Mouse (Mus musculus) T-cell, adult 2 months (primary cell): ENCODE results near the gene Rfc2.

Experiments used
- DNase-seq: peaks from one replicate; pipeline ENCODE4 v3.0.0; 2022; ENCODE audit warnings: low spot score

Rfc2 gene

DNA sequence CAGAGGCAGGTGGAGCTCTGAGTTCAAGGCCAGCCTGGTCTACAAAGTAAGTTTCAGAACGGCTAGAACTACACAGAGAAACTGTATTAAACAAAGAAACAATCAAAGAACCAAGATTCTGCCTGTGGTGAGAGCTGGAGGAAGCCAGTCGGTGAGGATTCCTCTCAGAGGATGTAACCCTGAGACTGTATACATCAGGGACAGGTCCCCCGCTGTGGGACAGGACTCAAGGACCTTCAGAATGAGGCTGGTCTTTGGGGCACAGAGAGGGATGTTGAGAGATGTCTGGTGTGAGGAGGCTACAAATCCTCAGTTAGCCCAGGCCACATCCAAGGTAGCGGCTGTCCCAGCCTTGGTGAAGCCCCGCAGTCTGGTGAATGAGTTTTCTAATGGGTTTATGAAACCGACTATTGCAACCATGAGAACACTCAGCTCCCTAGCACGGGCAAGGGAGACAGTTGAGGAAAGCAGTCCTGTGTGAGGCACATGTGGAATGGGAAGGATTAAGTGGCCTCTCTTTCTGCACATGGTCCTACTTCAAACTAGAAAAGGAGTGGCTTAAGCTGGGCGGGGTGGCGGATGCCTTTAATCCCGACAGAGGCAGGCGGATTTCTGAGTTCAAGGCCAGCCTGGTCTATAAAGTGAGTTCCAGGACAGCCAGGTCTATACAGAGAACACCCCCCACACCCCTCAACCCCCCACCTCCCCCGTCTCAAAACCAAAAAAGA is 28.9 kb downstream of the Rfc2 start:
- no peak for DNase-seq

- no peak for DNase-seq
These were observed 30.8 kb downstream of the Rfc2 start for GRCm38 (mm10) chr5:134611810-134612521.

DNA sequence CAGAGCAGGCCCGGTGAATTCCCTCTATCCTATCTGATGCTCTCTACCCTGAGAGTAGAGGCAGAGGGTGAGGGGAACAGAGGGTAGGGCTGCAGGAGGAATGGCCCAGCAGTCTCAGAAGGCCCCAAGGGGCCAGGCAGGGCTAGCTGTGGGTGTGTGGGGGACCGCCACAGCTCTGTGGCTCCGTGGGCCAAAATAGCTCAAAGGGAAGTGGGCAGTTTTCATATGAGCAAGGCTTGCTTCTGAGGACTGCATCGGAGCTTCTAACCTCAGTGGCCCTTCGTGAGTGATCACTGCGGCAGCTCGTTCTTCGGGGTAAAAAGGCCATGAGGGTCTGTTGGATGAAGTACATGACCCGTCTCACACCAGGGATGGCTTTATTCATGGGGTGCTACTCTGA is 32.6 kb downstream of the Rfc2 start:
- no peak for DNase-seq

GRCm38 (mm10) chr5:134614296-134614695 is 33.1 kb downstream of the Rfc2 start:
- no peak for DNase-seq

GRCm38 (mm10) chr5:134614802-134615201 is 33.6 kb downstream of the Rfc2 start, which contains the start of gene Lat2:
Gene Lat2 (minus strand): TSS chr5:134615025.
- DNase-seq = no peak

- DNase-seq = no peak
These were observed 34.2 kb downstream of the Rfc2 start for GRCm38 (mm10) chr5:134615380-134615779.

DNA sequence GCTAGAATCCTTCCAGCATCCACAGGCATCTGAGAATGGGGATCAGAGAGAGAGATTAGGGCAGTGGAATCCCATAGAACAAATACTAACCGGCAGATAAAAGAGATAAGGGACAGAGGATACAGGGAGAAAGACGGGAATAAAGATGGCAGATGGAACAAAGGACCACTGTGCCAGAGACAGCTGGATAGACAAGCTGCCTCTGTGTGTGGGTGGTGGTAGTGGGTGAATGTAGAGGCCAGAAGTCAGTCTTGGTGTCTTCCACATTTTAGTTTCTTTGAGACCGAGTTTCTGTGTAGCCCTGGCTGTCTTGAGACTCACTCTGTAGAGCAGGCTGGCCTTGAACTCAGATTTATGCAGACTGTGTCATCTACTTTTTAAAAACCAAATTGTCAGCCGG is 34.6 kb downstream of the Rfc2 start:
- DNase-seq = no peak

GRCm38 (mm10) chr5:134617071-134617470 is 35.9 kb downstream of the Rfc2 start:
- peak; percentile 46 for DNase-seq

DNA sequence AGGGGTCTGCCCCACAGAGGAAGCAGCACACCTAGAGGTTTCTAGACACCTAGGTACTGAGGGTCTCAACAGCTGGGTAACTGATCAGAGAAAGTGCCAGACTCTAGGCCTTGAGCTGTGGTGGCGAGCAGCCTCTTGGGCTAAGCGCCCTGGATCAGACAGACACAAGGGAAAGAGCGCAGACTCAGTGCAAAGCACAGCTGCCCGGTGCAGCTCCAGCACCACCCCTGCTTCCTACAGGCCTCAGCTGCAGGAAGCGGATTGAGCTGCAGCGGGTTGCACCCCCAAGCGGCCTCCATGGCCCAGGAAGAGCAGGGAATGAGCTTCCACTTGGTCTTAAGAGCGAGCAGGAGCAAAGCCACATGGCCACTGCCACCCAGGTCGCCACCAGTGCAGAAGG is 39.3 kb downstream of the Rfc2 start:
- no peak for DNase-seq

- no peak for DNase-seq
These were observed 40.0 kb downstream of the Rfc2 start for GRCm38 (mm10) chr5:134621099-134621640.

DNA sequence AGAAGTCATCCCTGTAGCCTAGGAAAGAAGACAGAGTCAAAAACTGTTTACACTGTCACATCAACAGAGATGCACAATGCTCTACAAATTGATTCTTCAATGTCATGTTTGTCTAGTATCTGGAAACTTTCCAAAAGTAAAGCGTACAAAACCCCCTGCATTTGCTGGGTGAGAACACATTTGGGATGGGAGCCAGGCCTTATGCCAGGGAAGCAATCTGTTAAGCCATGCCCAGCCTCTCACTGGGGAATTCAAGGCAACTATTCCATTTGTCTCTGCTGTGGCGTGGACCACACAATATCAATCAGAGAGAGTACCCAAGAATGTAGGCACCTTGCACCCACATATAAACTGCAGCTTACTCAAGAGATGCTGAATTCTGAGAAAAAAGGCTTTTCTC is 40.9 kb downstream of the Rfc2 start:
- DNase-seq = no peak

- no peak for DNase-seq
These were observed 48.3 kb downstream of the Rfc2 start for GRCm38 (mm10) chr5:134629508-134629907.

DNA sequence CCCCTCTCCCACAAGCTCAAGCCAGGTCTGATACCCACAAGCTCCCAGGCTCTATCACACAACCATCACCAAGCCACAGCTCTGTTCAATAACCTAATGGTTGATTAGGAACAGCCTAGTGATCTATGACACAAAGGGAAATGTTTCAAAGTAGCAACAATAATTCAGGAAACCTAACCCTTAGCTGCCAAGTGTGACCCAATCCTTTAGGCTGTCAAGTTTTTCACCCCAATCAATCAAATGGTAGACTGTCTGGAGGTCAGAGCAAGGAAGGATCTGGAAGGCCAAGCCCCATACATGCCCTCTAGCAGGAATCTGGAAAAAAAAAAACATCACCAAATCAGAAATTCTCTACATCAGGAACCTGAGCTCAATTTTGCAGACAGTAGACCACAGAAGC is 49.7 kb downstream of the Rfc2 start:
- DNase-seq = no peak

GRCm38 (mm10) chr5:134632841-134633240 is 51.7 kb downstream of the Rfc2 start:
- no peak for DNase-seq

- no peak for DNase-seq
These were observed 56.7 kb downstream of the Rfc2 start for GRCm38 (mm10) chr5:134637820-134638367.

GRCm38 (mm10) chr5:134638461-134639268 is 57.5 kb downstream of the Rfc2 start:
- DNase-seq = no peak

DNA sequence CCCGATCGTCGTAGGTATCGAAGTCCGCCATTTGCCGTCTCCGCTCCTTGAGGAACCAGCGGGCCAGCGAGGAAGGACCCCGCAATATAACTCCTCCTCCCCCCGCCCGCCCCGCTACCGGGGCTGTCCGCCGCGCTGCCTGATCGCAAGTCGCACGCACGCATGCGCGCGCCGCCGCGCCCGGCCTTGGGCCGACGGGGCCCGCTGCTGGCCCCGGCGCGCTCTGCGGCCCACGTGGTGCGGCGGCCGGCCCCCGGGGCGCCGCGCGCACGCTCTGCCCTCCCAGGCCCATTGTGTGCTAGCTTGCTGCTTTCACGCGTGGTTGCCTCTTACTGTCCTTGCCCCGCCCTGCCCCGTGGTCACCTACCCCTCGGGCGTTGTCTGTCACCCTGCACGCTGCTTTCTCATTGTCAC is 58.1 kb downstream of the Rfc2 start, which contains the start of gene Eif4h:
TSS of gene Eif4h (minus strand) at position 222 of the 414 bp plus-strand sequence.
- DNase-seq = peak; percentile 95

- no peak for DNase-seq
These were observed 59.2 kb downstream of the Rfc2 start for GRCm38 (mm10) chr5:134640371-134640770.

DNA sequence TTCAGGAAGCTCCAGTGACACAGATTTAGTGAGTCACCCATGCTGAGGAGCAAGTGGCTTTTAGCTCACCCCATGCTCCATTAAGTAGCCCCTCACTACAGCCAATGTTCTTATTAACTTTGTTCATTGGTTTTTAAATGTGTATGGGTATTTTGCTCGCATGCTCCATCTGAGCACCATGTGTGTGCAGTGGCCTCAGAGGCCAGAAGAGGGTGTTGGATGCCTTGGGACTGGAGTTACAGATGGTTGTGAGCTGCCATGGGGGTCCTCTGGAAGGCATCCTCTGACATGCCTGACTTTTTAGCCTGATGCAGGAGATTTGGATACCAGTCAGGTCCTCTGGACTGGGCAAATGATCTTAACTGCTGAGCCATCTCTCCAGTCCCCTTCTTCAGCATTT is 63.0 kb downstream of the Rfc2 start:
- no peak for DNase-seq

DNA sequence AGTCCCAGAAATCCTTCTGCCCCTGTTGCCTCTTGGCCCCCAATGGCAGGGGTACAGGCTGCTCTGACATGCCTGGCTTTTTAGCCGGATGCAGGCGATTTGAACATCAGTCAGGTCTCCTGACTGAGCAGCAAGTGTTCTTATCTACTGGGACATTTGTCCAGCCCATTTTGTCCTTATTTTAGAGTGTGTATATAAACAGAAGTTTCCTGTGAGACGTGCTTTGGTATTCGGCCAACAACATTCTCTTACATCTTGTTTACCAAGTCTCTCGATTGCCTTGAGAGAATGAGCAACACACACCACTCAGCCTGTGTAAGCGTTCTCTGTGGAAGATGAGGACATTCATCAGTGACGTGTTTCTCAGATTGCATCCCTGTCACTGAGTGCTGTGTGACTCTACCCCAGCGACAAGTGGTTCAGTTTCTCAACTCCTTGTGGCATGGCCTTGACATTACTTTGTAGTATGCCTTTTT is 63.5 kb downstream of the Rfc2 start:
- DNase-seq = no peak

- no peak for DNase-seq
These were observed 65.3 kb downstream of the Rfc2 start for GRCm38 (mm10) chr5:134646461-134646860.

DNA sequence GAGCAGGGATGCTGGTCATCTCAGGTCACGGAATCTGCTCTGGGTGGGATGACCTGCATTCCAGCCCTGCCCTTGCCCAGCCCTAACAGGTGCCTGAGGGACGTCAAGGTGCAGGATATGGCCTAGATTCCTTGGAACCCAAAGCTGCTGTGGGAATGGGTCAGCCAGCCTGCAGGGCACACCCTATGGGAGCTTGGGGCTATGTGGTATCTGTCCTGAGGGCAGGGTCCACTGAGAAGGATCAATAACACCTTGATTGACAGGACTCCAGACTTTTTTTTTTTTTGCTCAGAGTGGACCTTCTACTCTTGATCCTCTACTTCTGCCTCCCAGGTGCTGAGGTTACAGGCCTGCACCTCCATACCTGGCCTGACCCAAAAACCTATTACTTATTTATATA is 66.2 kb downstream of the Rfc2 start:
- no peak for DNase-seq
